Mouse (Mus musculus): ENCODE data around the gene Sec63. TPM values are rescaled to one million over a fixed set of nuclear protein-coding genes. Genes with fewer than 3 reads are reported as not detected.

Sec63 gene
- total RNA-seq, 2 experiments from 2014 or later = 36.3 to 54.3 TPM

GRCm38 (mm10) chr10:42827155-42827554 lies 65.9 kb downstream of the Sec63 start:
- no peak for ATAC-seq (replicated peaks; ENCODE audit: poor library complexity)

GRCm38 (mm10) chr10:42830007-42830406 lies 68.7 kb downstream of the Sec63 start:
- ATAC-seq (replicated peaks; ENCODE audit: poor library complexity) = no peak

GRCm38 (mm10) chr10:42830409-42830808 lies 69.1 kb downstream of the Sec63 start:
- no peak for ATAC-seq (replicated peaks; ENCODE audit: poor library complexity)

GRCm38 (mm10) chr10:42832677-42833076 lies 71.4 kb downstream of the Sec63 start:
- ATAC-seq (replicated peaks; ENCODE audit: poor library complexity) = peak; percentile 60; the same call in 1 of the 2 replicates

GRCm38 (mm10) chr10:42833871-42834727 lies 72.8 kb downstream of the Sec63 start:
- no peak for ATAC-seq (replicated peaks; ENCODE audit: poor library complexity)

- ATAC-seq (replicated peaks; ENCODE audit: poor library complexity) = no peak
These were observed 76.8 kb downstream of the Sec63 start for GRCm38 (mm10) chr10:42838106-42838505.

GRCm38 (mm10) chr10:42838736-42839135 lies 77.4 kb downstream of the Sec63 start:
- ATAC-seq (replicated peaks; ENCODE audit: poor library complexity) = no peak

GRCm38 (mm10) chr10:42840036-42840435 lies 78.7 kb downstream of the Sec63 start:
- no peak for ATAC-seq (replicated peaks; ENCODE audit: poor library complexity)

- peak; percentile 65 for ATAC-seq (replicated peaks; ENCODE audit: poor library complexity)
These were observed 80.4 kb downstream of the Sec63 start for GRCm38 (mm10) chr10:42841531-42842195.

- peak; percentile 85 for ATAC-seq (replicated peaks; ENCODE audit: poor library complexity)
These were observed 81.1 kb downstream of the Sec63 start for GRCm38 (mm10) chr10:42842358-42842757.

GRCm38 (mm10) chr10:42843416-42843815 lies 82.1 kb downstream of the Sec63 start:
- no peak for ATAC-seq (replicated peaks; ENCODE audit: poor library complexity)

- ATAC-seq (replicated peaks; ENCODE audit: poor library complexity) = no peak
These were observed 84.2 kb downstream of the Sec63 start for GRCm38 (mm10) chr10:42845480-42845879.

GRCm38 (mm10) chr10:42848179-42849080 lies 87.1 kb downstream of the Sec63 start:
- ATAC-seq (replicated peaks; ENCODE audit: poor library complexity) = no peak

- no peak for ATAC-seq (replicated peaks; ENCODE audit: poor library complexity)
These were observed 87.7 kb downstream of the Sec63 start for GRCm38 (mm10) chr10:42849081-42849400.

- ATAC-seq (replicated peaks; ENCODE audit: poor library complexity) = no peak
These were observed 93.5 kb downstream of the Sec63 start for GRCm38 (mm10) chr10:42854838-42855237.

GRCm38 (mm10) chr10:42855250-42855649 lies 94.0 kb downstream of the Sec63 start:
- no peak for ATAC-seq (replicated peaks; ENCODE audit: poor library complexity)

- ATAC-seq (replicated peaks; ENCODE audit: poor library complexity) = no peak
These were observed 95.3 kb downstream of the Sec63 start for GRCm38 (mm10) chr10:42856574-42856973.

GRCm38 (mm10) chr10:42857021-42857420 lies 95.7 kb downstream of the Sec63 start:
- no peak for ATAC-seq (replicated peaks; ENCODE audit: poor library complexity)

- no peak for ATAC-seq (replicated peaks; ENCODE audit: poor library complexity)
These were observed 98.5 kb downstream of the Sec63 start for GRCm38 (mm10) chr10:42859781-42860158.

- ATAC-seq (replicated peaks; ENCODE audit: poor library complexity) = peak; percentile 84
These were observed 99.0 kb downstream of the Sec63 start, which contains the start of gene Scml4 for GRCm38 (mm10) chr10:42860159-42860911. Scml4 (plus strand) TSS chr10:42860370.
